Comparison of ENCODE assay signal across 8 mouse cellular contexts in the genomic region with DNA sequence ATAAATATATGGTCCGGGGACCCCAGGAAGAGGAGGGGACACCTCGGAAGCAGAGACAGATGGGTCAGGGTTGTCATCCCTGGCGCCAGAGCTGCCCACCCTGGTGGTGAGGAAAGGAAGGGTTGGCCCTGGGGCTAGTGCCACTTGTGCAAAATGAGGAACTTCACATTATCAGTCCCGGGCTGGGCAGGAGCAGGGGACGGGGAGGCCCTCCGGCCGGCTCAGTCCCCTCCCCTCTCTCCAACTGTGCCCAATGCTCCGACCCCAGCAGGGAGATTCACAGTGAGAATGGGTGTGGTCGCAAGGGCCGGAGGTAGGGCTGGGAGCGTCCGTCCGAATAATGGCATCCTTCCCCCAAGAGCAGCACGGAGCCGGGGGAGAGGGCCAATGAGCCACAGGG. TPM values are rescaled to one million over a fixed set of nuclear protein-coding genes. Genes with fewer than 3 reads are reported as not detected.
DNase-seq lines count a peak whose midpoint lies in the region; ATAC-seq and TF ChIP-seq lines count a peak whose summit lies in the region.

No protein-coding gene starts in this region.

- H3K9ac ChIP-seq in liver, adult 2 months (ENCODE audit: low read depth, low read length): no peak overlapping the region
- no peak overlapping the region for H3K9ac ChIP-seq in hindbrain, embryonic 13.5 days

- no peak for TF ChIP-seq POLR2A in liver, adult 2 months (IDR thresholded peaks at IDR 0.05; ENCODE audit: extremely low read depth, insufficient read depth, low read length)

- H3K27ac ChIP-seq in liver, adult 2 months (replicated peaks; ENCODE audit: insufficient read depth, low read depth, low read length): no peak overlapping the region
- no peak overlapping the region for H3K27ac ChIP-seq in embryonic facial prominence, embryonic 10.5 days (replicated peaks)
- no peak overlapping the region for H3K27ac ChIP-seq in hindbrain, embryonic 13.5 days

- H3K27me3 ChIP-seq in liver, adult 2 months (ENCODE audit: control insufficient read depth, insufficient read depth, low read length): peaks cover 11% of the 10 kb centered on the region; the same call in 1 of the 2 replicates
- H3K27me3 ChIP-seq in embryonic facial prominence, embryonic 10.5 days (replicated peaks; ENCODE audit: low read depth, poor library complexity, severe bottlenecking): peaks cover 75% of the 10 kb centered on the region
- peaks cover 74% of the 10 kb centered on the region for H3K27me3 ChIP-seq in hindbrain, embryonic 13.5 days

- TF ChIP-seq CTCF in liver, adult 2 months (IDR thresholded peaks at IDR 0.05; ENCODE audit: low read depth, low read length): peak; percentile 15; the same call in 1 of the 2 replicates

- no peak for DNase-seq in liver, adult 2 months (ENCODE audit: extremely low read depth, low read depth, low spot score)
- DNase-seq in liver (no peak), MN1 (ENCODE audit: low spot score) (no peak)
- DNase-seq in embryonic facial prominence, embryonic 10.5 days (ENCODE audit: low spot score): peak; percentile 28
- peak; percentile 17 for DNase-seq in mesoderm, embryonic 11.5 days (ENCODE audit: low read depth, low spot score)
- no peak for DNase-seq in adrenal gland, adult 2 months

- H3K4me2 ChIP-seq in hindbrain, embryonic 13.5 days: peak overlapping the region; percentile 83; the same call in 1 of the 2 replicates

- WGBS in liver, adult 2 months: 52% methylated on average over 15 of the region's 15 CpGs
- WGBS in embryonic facial prominence, embryonic 10.5 days: 13% methylated on average over 15 of the region's 15 CpGs
- WGBS in hindbrain, embryonic 13.5 days: 14% methylated on average over 15 of the region's 15 CpGs

- no peaks in the 10 kb centered on the region for H3K9me3 ChIP-seq in embryonic facial prominence, embryonic 10.5 days
- H3K9me3 ChIP-seq in hindbrain, embryonic 13.5 days: no peaks in the 10 kb centered on the region

- peaks cover 11% of the 10 kb centered on the region; the same call in 1 of the 2 replicates for H3K4me1 ChIP-seq in liver, adult 2 months (ENCODE audit: control insufficient read depth, insufficient read depth, low read length)
- H3K4me1 ChIP-seq in embryonic facial prominence, embryonic 10.5 days: peaks cover 58% of the 10 kb centered on the region
- peaks cover 51% of the 10 kb centered on the region for H3K4me1 ChIP-seq in hindbrain, embryonic 13.5 days (replicated peaks)

- H3K4me3 ChIP-seq in liver, adult 2 months (ENCODE audit: insufficient read depth, low read depth, low read length): peak overlapping the region; percentile 31; the same call in 1 of the 2 replicates
- H3K4me3 ChIP-seq in embryonic facial prominence, embryonic 10.5 days: peak overlapping the region; percentile 58; the same call in 1 of the 2 replicates
- H3K4me3 ChIP-seq in hindbrain, embryonic 13.5 days: peak overlapping the region; percentile 48; the same call in 1 of the 2 replicates

- no peaks in the 10 kb centered on the region for H3K79me2 ChIP-seq in liver, adult 2 months (ENCODE audit: control insufficient read depth, insufficient read depth, low read length)

- peaks cover 4% of the 10 kb centered on the region; the same call in 1 of the 2 replicates for H3K36me3 ChIP-seq in liver, adult 2 months (ENCODE audit: control insufficient read depth, insufficient read depth, low read length)
- peaks cover 49% of the 10 kb centered on the region for H3K36me3 ChIP-seq in embryonic facial prominence, embryonic 10.5 days (replicated peaks)
- H3K36me3 ChIP-seq in hindbrain, embryonic 13.5 days: peaks cover 44% of the 10 kb centered on the region

- ATAC-seq in hindbrain, embryonic 13.5 days (ENCODE audit: low FRiP score): no peak
- no peak for ATAC-seq in cerebellum, adult (ENCODE audit: insufficient number of reproducible peaks, low FRiP score, low TSS enrichment)

RNA-seq across cellular contexts. Expression of gene Hic1, which starts 4.6 kb away (rescaled TPM):
- total RNA-seq in liver, adult 2 months (2014; rRNA removed): 1.1 and 1.8 TPM in 2 replicates
- polyA plus RNA-seq in liver, adult 2 months (2012; rRNA removed): 3.8 and 4.3 TPM in 2 replicates
- 0.23 and 1.3 TPM in 2 replicates for polyA plus RNA-seq in embryonic facial prominence, embryonic 10.5 days (2016; fragmentation: Nextera tagmentation; extraction: Ambion mirVana)
- 3.4 TPM in 2 replicates for polyA plus RNA-seq in hindbrain, embryonic 13.5 days (2015; fragmentation: Nextera tagmentation; extraction: Ambion mirVana)
- 10 to 100 TPM in 1 of 2 experiments, 1 to 10 TPM in 1; 7.5 to 15.4 TPM for total RNA-seq in adrenal gland, adult 2 months (2021)
- polyA plus RNA-seq in adrenal gland, adult 2 months (2012; rRNA removed): 25.9 and 26.9 TPM in 2 replicates

RNA-seq across cellular contexts. Expression of gene Ovca2, which starts 13.9 kb away (rescaled TPM):
- 6.7 and 6.9 TPM in 2 replicates for total RNA-seq in liver, adult 2 months (2014; rRNA removed)
- 5.7 and 8.0 TPM in 2 replicates for polyA plus RNA-seq in liver, adult 2 months (2012; rRNA removed)
- 35.4 and 36.7 TPM in 2 replicates for polyA plus RNA-seq in embryonic facial prominence, embryonic 10.5 days (2016; fragmentation: Nextera tagmentation; extraction: Ambion mirVana)
- 17.0 and 18.2 TPM in 2 replicates for polyA plus RNA-seq in hindbrain, embryonic 13.5 days (2015; fragmentation: Nextera tagmentation; extraction: Ambion mirVana)
- 10 to 100 TPM; 20.4 to 26.5 TPM for total RNA-seq in adrenal gland, adult 2 months (2021)
- polyA plus RNA-seq in adrenal gland, adult 2 months (2012; rRNA removed): 7.0 and 7.4 TPM in 2 replicates

RNA-seq across cellular contexts. Expression of gene Dph1, which starts 26.3 kb away (rescaled TPM):
- 11.3 and 14.2 TPM in 2 replicates for total RNA-seq in liver, adult 2 months (2014; rRNA removed)
- 49.1 and 53.5 TPM in 2 replicates for polyA plus RNA-seq in liver, adult 2 months (2012; rRNA removed)
- polyA plus RNA-seq in embryonic facial prominence, embryonic 10.5 days (2016; fragmentation: Nextera tagmentation; extraction: Ambion mirVana): 24.9 and 29.2 TPM in 2 replicates
- 14.4 and 15.5 TPM in 2 replicates for polyA plus RNA-seq in hindbrain, embryonic 13.5 days (2015; fragmentation: Nextera tagmentation; extraction: Ambion mirVana)
- total RNA-seq in adrenal gland, adult 2 months (2021): 10 to 100 TPM; 32.3 to 37.4 TPM
- 72.0 and 87.5 TPM in 2 replicates for polyA plus RNA-seq in adrenal gland, adult 2 months (2012; rRNA removed)

RNA-seq across cellular contexts. Expression of gene Rtn4rl1, which starts 28.8 kb away (rescaled TPM):
- total RNA-seq in liver, adult 2 months (2014; rRNA removed): 1.3 and 2.4 TPM in 2 replicates
- 9.5 and 10.0 TPM in 2 replicates for polyA plus RNA-seq in liver, adult 2 months (2012; rRNA removed)
- 1.5 and 2.1 TPM in 2 replicates for polyA plus RNA-seq in embryonic facial prominence, embryonic 10.5 days (2016; fragmentation: Nextera tagmentation; extraction: Ambion mirVana)
- polyA plus RNA-seq in hindbrain, embryonic 13.5 days (2015; fragmentation: Nextera tagmentation; extraction: Ambion mirVana): 6.2 and 8.0 TPM in 2 replicates
- 10 to 100 TPM; 29.2 to 58.9 TPM for total RNA-seq in adrenal gland, adult 2 months (2021)
- polyA plus RNA-seq in adrenal gland, adult 2 months (2012; rRNA removed): 48.1 and 62.9 TPM in 2 replicates

Comparison
In these comparisons a context has a peak if more than half of its experiments do, and no peak if none do; other contexts are left out.
1. DNase-seq: peak in embryonic facial prominence, embryonic 10.5 days (single experiment) and mesoderm, embryonic 11.5 days (single experiment); none in liver, adult 2 months (single experiment), liver (single experiment), MN1 (single experiment) and adrenal gland, adult 2 months (single experiment).
2. Peak in every context shown above with its lines, with median percentiles within 50 percentile points of each other: H3K4me3 ChIP-seq.